Mouse (Mus musculus): ENCODE results near the gene Sart3.

DNA sequence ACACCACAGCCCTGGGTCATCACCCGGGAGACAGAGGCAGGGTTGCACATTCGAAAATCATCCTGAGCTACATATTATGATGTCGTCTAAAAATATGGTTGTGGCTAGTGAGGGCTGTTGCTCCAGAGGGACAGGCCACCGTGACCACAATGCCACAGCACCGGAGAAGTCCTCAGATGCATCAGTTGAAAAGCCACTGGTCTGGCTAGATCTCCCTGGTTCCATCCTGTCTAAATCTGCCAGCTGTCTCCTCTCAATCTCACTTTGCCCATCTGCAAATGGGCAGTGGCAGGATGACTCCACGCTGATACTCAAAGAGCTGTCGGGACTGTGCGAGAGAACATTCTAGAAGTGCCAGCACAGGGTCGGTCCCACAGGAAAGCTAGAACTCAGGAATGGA is 26.2 kb upstream of the Sart3 start:
- no peak for TF ChIP-seq CTCF (IDR thresholded peaks at IDR 0.05)
- TF ChIP-seq EP300 (IDR thresholded peaks at IDR 0.05; ENCODE audit: insufficient read depth, low read depth, low read length) = no peak
- no peak for TF ChIP-seq POLR2A (IDR thresholded peaks at IDR 0.05; ENCODE audit: insufficient read depth, low read depth, low read length)
